Mouse (Mus musculus) cerebellum, adult 2 months (tissue): Measurements from ENCODE around the gene Ldlrad3.

ENCODE experiments used
- CTCF ChIP-seq: fragments of 200-500 bp; IDR thresholded peaks from 2 replicates; pipeline ENCODE4 v1.5.1; 2011; ENCODE audit warnings: low read depth, mild to moderate bottlenecking, control low read depth, low read length, moderate library complexity, borderline replicate concordance; ENCODE audit not compliant: insufficient read depth
- POLR2A ChIP-seq: fragments of 200-500 bp; IDR thresholded peaks from 2 replicates; pipeline ENCODE4 v1.6.1; 2011; ENCODE audit warnings: low read length, control low read depth, borderline replicate concordance; ENCODE audit not compliant: insufficient read depth

DNA sequence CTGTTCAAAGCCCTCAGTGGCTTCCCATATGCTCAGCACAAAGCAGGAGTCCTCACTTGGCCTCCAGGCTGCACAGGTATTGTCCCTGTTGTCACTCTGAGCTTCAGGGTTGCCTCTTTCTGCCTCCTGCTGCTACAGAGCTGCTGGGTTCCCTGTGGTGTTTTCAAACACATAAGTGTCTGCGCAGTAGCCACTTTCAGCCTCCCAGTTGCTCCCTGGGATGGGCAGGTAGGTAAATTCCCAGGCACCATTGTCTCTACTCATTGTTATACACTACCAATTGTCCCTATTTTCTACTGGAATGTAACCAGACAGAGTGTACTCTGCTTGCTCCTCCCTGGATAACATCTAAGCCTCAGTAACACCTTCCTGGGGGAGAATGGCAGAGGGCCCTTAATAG is 224.8 kb downstream of the Ldlrad3 start:
- no peak for TF ChIP-seq CTCF
- TF ChIP-seq POLR2A = no peak
